In genomic region chr10:41746554-41746953, GRCm38 (mm10) we compare ENCODE assay signal across 9 mouse cellular contexts. TPM values are rescaled to one million over a fixed set of nuclear protein-coding genes. Genes with fewer than 3 reads are reported as not detected.
DNase-seq lines count a peak whose midpoint lies in the region; TF ChIP-seq lines count a peak whose summit lies in the region.
"Had no signal": no experiment of that assay in that cellular context is flagged by ENCODE, and none has a peak within 500 bp of the region (broad histone marks: within the 10 kb centered on the region; RNA-seq: fewer than 3 reads in every experiment).

No protein-coding gene starts in this region.

- no peaks in the 10 kb centered on the region for H3K27me3 ChIP-seq in testis, adult 2 months (ENCODE audit: control insufficient read depth, insufficient read depth, low read length)
- H3K27me3 ChIP-seq: intestine, embryonic 15.5 days had no signal

- H3K4me3 ChIP-seq in testis, adult 2 months (ENCODE audit: control insufficient read depth, low read depth, low read length) = peak overlapping the region; percentile 79
- H3K4me3 ChIP-seq: intestine, embryonic 15.5 days had no signal

- DNase-seq in cerebellum, adult 9-11 months = peak; percentile 10
- no peak for DNase-seq in cerebellum, adult 8-10 months
- no peak for DNase-seq in testis, postnatal 14 days (ENCODE audit: low spot score)
- peak; percentile 35 to 48 for DNase-seq in left cerebral cortex, adult 18-20 months (ENCODE audit: low spot score in 2 of 2)
- peak; percentile 63 for DNase-seq in telencephalon, adult 2 months (ENCODE audit: low read depth, low spot score)
- DNase-seq in spleen, adult 12 weeks (ENCODE audit: low spot score) = no peak
- no peak for DNase-seq in urinary bladder, adult 18-20 months (ENCODE audit: low spot score in 2 of 2)

- no peak for TF ChIP-seq CTCF in testis, adult 2 months (IDR thresholded peaks at IDR 0.05; ENCODE audit: control insufficient read depth, insufficient read depth, insufficient replicate concordance, low read depth, low read length)

- peak overlapping the region; percentile 47 for H3K27ac ChIP-seq in testis, adult 2 months (ENCODE audit: control insufficient read depth, insufficient read depth, low read depth, low read length)
- H3K27ac ChIP-seq: intestine, embryonic 15.5 days had no signal

- TF ChIP-seq POLR2A in testis, adult 2 months (IDR thresholded peaks at IDR 0.05; ENCODE audit: control insufficient read depth, low read depth, low read length) = peak; percentile 59; the same call in 1 of the 2 replicates

- H3K36me3 ChIP-seq in testis, adult 2 months (ENCODE audit: control insufficient read depth, insufficient read depth, low read length) = peaks cover 6% of the 10 kb centered on the region
- H3K36me3 ChIP-seq: intestine, embryonic 15.5 days had no signal

- H3K4me1 ChIP-seq in testis, adult 2 months (ENCODE audit: control insufficient read depth, insufficient read depth, low read length) = peaks cover 2% of the 10 kb centered on the region; the same call in 1 of the 2 replicates
- H3K4me1 ChIP-seq: intestine, embryonic 15.5 days had no signal

RNA-seq across cellular contexts. Expression of gene Ccdc162, which starts 30.1 kb away (rescaled TPM):
- 0.56 and 1.3 TPM in 2 replicates for polyA plus RNA-seq in testis, adult 2 months (2012; rRNA removed)
- total RNA-seq in left cerebral cortex, adult 18-20 months (2021) = 1 to 10 TPM; 1.5 to 1.7 TPM

Comparison
In these comparisons a context has a peak if more than half of its experiments do, and no peak if none do; other contexts are left out.
1. DNase-seq: peak in cerebellum, adult 9-11 months (single experiment), left cerebral cortex, adult 18-20 months (2 of 2) and telencephalon, adult 2 months (single experiment); none in cerebellum, adult 8-10 months (single experiment), testis, postnatal 14 days (single experiment), spleen, adult 12 weeks (single experiment) and urinary bladder, adult 18-20 months (0 of 2).